In the genomic region with DNA sequence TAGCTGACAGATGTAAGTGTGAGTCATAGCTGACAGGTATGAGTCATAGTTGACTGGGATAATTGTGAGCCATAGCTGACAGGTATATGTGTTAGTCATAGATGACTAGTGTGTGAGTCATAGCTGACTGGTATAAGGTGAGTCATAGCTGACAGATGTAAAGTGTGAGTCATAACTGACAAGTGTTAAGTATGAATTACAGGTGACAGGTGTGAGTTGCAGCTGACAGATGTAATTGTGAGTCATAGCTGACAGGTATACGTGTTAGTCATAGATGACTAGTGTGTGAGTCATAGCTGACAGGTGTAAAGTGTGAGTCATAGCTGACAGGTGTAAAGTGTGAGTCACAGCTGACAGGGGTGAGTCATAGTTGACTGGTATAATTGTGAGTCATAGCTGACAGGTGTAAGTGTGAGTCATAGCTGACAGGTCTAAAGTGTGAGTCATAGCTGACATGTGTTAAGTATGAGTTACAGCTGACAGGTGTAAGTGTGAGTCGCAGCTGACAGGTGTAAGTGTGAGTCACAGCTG, we compare ENCODE assay signal across 9 mouse cellular contexts. TPM values are rescaled to one million over a fixed set of nuclear protein-coding genes. Genes with fewer than 3 reads are reported as not detected.
DNase-seq lines count a peak whose midpoint lies in the region; ATAC-seq and TF ChIP-seq lines count a peak whose summit lies in the region.
"Had no signal": no experiment of that assay in that cellular context is flagged by ENCODE, and none has a peak within 500 bp of the region (broad histone marks: within the 10 kb centered on the region; RNA-seq: fewer than 3 reads in every experiment).

No protein-coding gene starts in this region.

- no peak overlapping the region for H3K4me2 ChIP-seq in hindbrain, embryonic 14.5 days (replicated peaks)
- no peak overlapping the region for H3K4me2 ChIP-seq in hindbrain, embryonic 16.5 days (ENCODE audit: low read length)
- no peak overlapping the region for H3K4me2 ChIP-seq in embryonic facial prominence, embryonic 14.5 days (ENCODE audit: low read depth, low read length)
- H3K4me2 ChIP-seq in myocyte (ENCODE audit: low read depth), result no peak overlapping the region
- H3K4me2 ChIP-seq: heart, embryonic 11.5 days had no signal

- H3K27ac ChIP-seq in hindbrain, embryonic 14.5 days, result no peak overlapping the region
- H3K27ac ChIP-seq in hindbrain, embryonic 16.5 days (ENCODE audit: low read depth, low read length), result no peak overlapping the region
- no peak overlapping the region for H3K27ac ChIP-seq in embryonic facial prominence, embryonic 14.5 days (replicated peaks; ENCODE audit: low read depth, low read length)

- no peak for DNase-seq in hindbrain, embryonic 14.5 days (ENCODE audit: low spot score)
- DNase-seq in CD4-positive, CD25-positive, alpha-beta regulatory T cell, adult 2 months (ENCODE audit: low read depth, low spot score), result peak; percentile 75
- no peak for DNase-seq in embryonic facial prominence, embryonic 14.5 days (ENCODE audit: low spot score)
- DNase-seq in embryo, embryonic 10.5 days (ENCODE audit: low spot score), result no peak
- DNase-seq in embryo, embryonic 10 days (ENCODE audit: low spot score), result no peak
- DNase-seq: embryo, embryonic 11 days had no signal

- no peaks in the 10 kb centered on the region for H3K9me3 ChIP-seq in hindbrain, embryonic 14.5 days (ENCODE audit: control insufficient read depth, low read length)
- H3K9me3 ChIP-seq in hindbrain, embryonic 16.5 days (ENCODE audit: control insufficient read depth, low read length), result no peaks in the 10 kb centered on the region
- no peaks in the 10 kb centered on the region for H3K9me3 ChIP-seq in embryonic facial prominence, embryonic 14.5 days (ENCODE audit: control insufficient read depth, low read length)

- ATAC-seq in hindbrain, embryonic 14.5 days (ENCODE audit: low FRiP score), result peak; percentile 51; the same call in 1 of the 2 replicates
- no peak for ATAC-seq in hindbrain, embryonic 16.5 days
- 0 out of 2 replicates have a peak, but pooled peaks have one; percentile 12 for ATAC-seq in embryonic facial prominence, embryonic 14.5 days (ENCODE audit: low read depth)

- H3ac ChIP-seq in myocyte (ENCODE audit: control insufficient read depth, insufficient read length), result no peak overlapping the region

- H3K4me1 ChIP-seq in hindbrain, embryonic 14.5 days (replicated peaks; ENCODE audit: control insufficient read depth, insufficient read depth, low read length), result no peaks in the 10 kb centered on the region
- no peaks in the 10 kb centered on the region for H3K4me1 ChIP-seq in hindbrain, embryonic 16.5 days (ENCODE audit: control insufficient read depth, insufficient read depth, low read depth, low read length)
- peaks cover 4% of the 10 kb centered on the region; the same call in 1 of the 2 replicates for H3K4me1 ChIP-seq in embryonic facial prominence, embryonic 14.5 days (ENCODE audit: control insufficient read depth, insufficient read depth, low read length)

- WGBS in hindbrain, embryonic 14.5 days, result 91% methylated on average over 2 of the region's 2 CpGs
- WGBS in hindbrain, embryonic 16.5 days, result 92% methylated on average over 2 of the region's 2 CpGs
- 91% methylated on average over 2 of the region's 2 CpGs for WGBS in embryonic facial prominence, embryonic 14.5 days

- H3K27me3 ChIP-seq in hindbrain, embryonic 14.5 days (ENCODE audit: control insufficient read depth, insufficient read depth, low read length), result no peaks in the 10 kb centered on the region
- H3K27me3 ChIP-seq in hindbrain, embryonic 16.5 days (replicated peaks; ENCODE audit: control insufficient read depth, insufficient read depth, low read length), result no peaks in the 10 kb centered on the region
- H3K27me3 ChIP-seq in embryonic facial prominence, embryonic 14.5 days (replicated peaks; ENCODE audit: control insufficient read depth, insufficient read depth, low read length), result no peaks in the 10 kb centered on the region
- H3K27me3 ChIP-seq in myocyte (ENCODE audit: control insufficient read depth, insufficient read depth, insufficient read length), result no peaks in the 10 kb centered on the region

- TF ChIP-seq POLR2A in myocyte (IDR thresholded peaks at IDR 0.05; ENCODE audit: insufficient read length, low read depth), result no peak

- no peaks in the 10 kb centered on the region for H3K79me2 ChIP-seq in myocyte (ENCODE audit: control insufficient read depth, insufficient read depth)

- no peak overlapping the region for H3K4me3 ChIP-seq in hindbrain, embryonic 14.5 days (replicated peaks; ENCODE audit: low read length)
- no peak overlapping the region for H3K4me3 ChIP-seq in hindbrain, embryonic 16.5 days (ENCODE audit: low read length)
- no peak overlapping the region for H3K4me3 ChIP-seq in embryonic facial prominence, embryonic 14.5 days (ENCODE audit: low read depth, low read length)
- no peak overlapping the region for H3K4me3 ChIP-seq in myocyte

- H3K9ac ChIP-seq in hindbrain, embryonic 14.5 days, result no peak overlapping the region
- H3K9ac ChIP-seq in hindbrain, embryonic 16.5 days (ENCODE audit: low read depth, low read length), result no peak overlapping the region
- H3K9ac ChIP-seq in embryonic facial prominence, embryonic 14.5 days (ENCODE audit: low read depth, low read length), result no peak overlapping the region

- H3K36me3 ChIP-seq in hindbrain, embryonic 14.5 days (replicated peaks; ENCODE audit: control insufficient read depth, insufficient read depth), result peaks cover 8% of the 10 kb centered on the region
- H3K36me3 ChIP-seq in hindbrain, embryonic 16.5 days (ENCODE audit: control insufficient read depth, insufficient read depth, low read length), result no peaks in the 10 kb centered on the region
- H3K36me3 ChIP-seq in embryonic facial prominence, embryonic 14.5 days (ENCODE audit: control insufficient read depth, insufficient read depth, low read length), result no peaks in the 10 kb centered on the region
- no peaks in the 10 kb centered on the region for H3K36me3 ChIP-seq in myocyte (ENCODE audit: control insufficient read depth, insufficient read depth)

TF ChIP-seq in myocyte, 11 proteins besides CTCF, POLR2A, EP300 and RAD21:
- TF ChIP-seq MYOG (IDR thresholded peaks at IDR 0.05; ENCODE audit: control insufficient read depth in 1 of 3, insufficient read depth in 1 of 3, insufficient read length in 2 of 3, low read depth in 2 of 3) (peak in 2 of 3 experiments; percentile 10 to 23), E2F4 (IDR thresholded peaks at IDR 0.05; ENCODE audit: insufficient read depth) (no peak), SRF (IDR thresholded peaks at IDR 0.05; ENCODE audit: control insufficient read depth, insufficient read length, low read depth) (no peak), REST (IDR thresholded peaks at IDR 0.05; ENCODE audit: insufficient read depth, insufficient read length) (no peak), MAX (IDR thresholded peaks at IDR 0.05; ENCODE audit: low read depth) (no peak), TCF12 (IDR thresholded peaks at IDR 0.05; ENCODE audit: insufficient read depth, poor library complexity, severe bottlenecking) (no peak), POLR2AphosphoS2 (IDR thresholded peaks at IDR 0.05; ENCODE audit: insufficient read length, low read depth) (no peak), TCF3 (IDR thresholded peaks at IDR 0.05; ENCODE audit: insufficient read length, low read depth) (peak; percentile 43), CEBPB (IDR thresholded peaks at IDR 0.05; ENCODE audit: insufficient read depth, poor library complexity, severe bottlenecking) (no peak), USF1 (IDR thresholded peaks at IDR 0.05; ENCODE audit: low read depth) (no peak), MYOD1 (IDR thresholded peaks at IDR 0.05; ENCODE audit: control insufficient read depth in 1 of 3, insufficient read length in 2 of 3, low read depth in 2 of 3) (peak in 2 of 3 experiments; percentile 68 to 82)
TF ChIP-seq in myocyte: peak in this region for 3.

RNA-seq across cellular contexts. Expression of a gene that starts 10.6 kb away (rescaled TPM):
- 66.0 and 71.2 TPM in 2 replicates for polyA plus RNA-seq in hindbrain, embryonic 14.5 days (2014; fragmentation: Nextera tagmentation; extraction: Ambion mirVana)
- polyA plus RNA-seq in hindbrain, embryonic 16.5 days (2015; fragmentation: Nextera tagmentation; extraction: Ambion mirVana), result 48.2 and 52.5 TPM in 2 replicates
- 144 and 157 TPM in 2 replicates for polyA plus RNA-seq in embryonic facial prominence, embryonic 14.5 days (2014; fragmentation: Nextera tagmentation; extraction: Ambion mirVana)
- 9.0 TPM for polyA plus RNA-seq in myocyte (2012; fragmentation: generic; extraction: Trizol)
